Mouse (Mus musculus): ENCODE results near the gene Scand1. TPM values are rescaled to one million over a fixed set of nuclear protein-coding genes. Genes with fewer than 3 reads are reported as not detected.

Gene Scand1
- polyA plus RNA-seq, 1 experiment from 2014 or later, result 84.0 TPM

GRCm38 (mm10) chr2:156298458-156298857 lies 14.0 kb downstream of the Scand1 start:
- Histone ChIP-seq H3K27ac (ENCODE audit: low read depth, low read length) (no peak overlapping the region), H3K4me1 (ENCODE audit: control insufficient read depth, insufficient read depth, low read depth, low read length) (no peaks in the 10 kb centered on the region), H3K9me3 (ENCODE audit: control insufficient read depth, low read length) (no peaks in the 10 kb centered on the region), H3K27me3 (replicated peaks; ENCODE audit: control insufficient read depth, insufficient read depth, low read length) (no peaks in the 10 kb centered on the region), H3K36me3 (ENCODE audit: control insufficient read depth, insufficient read depth, low read length) (peaks cover 35% of the 10 kb centered on the region), H3K9ac (ENCODE audit: low read depth, low read length) (no peak overlapping the region), H3K4me3 (ENCODE audit: low read length) (no peak overlapping the region), H3K4me2 (ENCODE audit: low read length) (no peak overlapping the region)
- 92% methylated on average over 7 of the region's 7 CpGs for WGBS
- ATAC-seq, result no peak

GRCm38 (mm10) chr2:156297653-156298052 lies 14.9 kb downstream of the Scand1 start:
- Histone ChIP-seq H3K9ac (ENCODE audit: low read depth, low read length) (no peak overlapping the region; the same call in 1 of the 2 replicates), H3K4me2 (ENCODE audit: low read length) (no peak overlapping the region), H3K9me3 (ENCODE audit: control insufficient read depth, low read length) (no peaks in the 10 kb centered on the region), H3K4me1 (ENCODE audit: control insufficient read depth, insufficient read depth, low read depth, low read length) (no peaks in the 10 kb centered on the region), H3K27me3 (replicated peaks; ENCODE audit: control insufficient read depth, insufficient read depth, low read length) (no peaks in the 10 kb centered on the region), H3K36me3 (ENCODE audit: control insufficient read depth, insufficient read depth, low read length) (peaks cover 33% of the 10 kb centered on the region), H3K27ac (ENCODE audit: low read depth, low read length) (no peak overlapping the region), H3K4me3 (ENCODE audit: low read length) (no peak overlapping the region)
- WGBS, result 91% methylated on average over 3 of the region's 3 CpGs
- ATAC-seq, result no peak

- Histone ChIP-seq H3K27me3 (replicated peaks; ENCODE audit: control insufficient read depth, insufficient read depth, low read length) (no peaks in the 10 kb centered on the region), H3K9me3 (ENCODE audit: control insufficient read depth, low read length) (no peaks in the 10 kb centered on the region), H3K4me2 (ENCODE audit: low read length) (no peak overlapping the region), H3K27ac (ENCODE audit: low read depth, low read length) (no peak overlapping the region), H3K4me3 (ENCODE audit: low read length) (no peak overlapping the region), H3K36me3 (ENCODE audit: control insufficient read depth, insufficient read depth, low read length) (peaks cover 28% of the 10 kb centered on the region), H3K9ac (ENCODE audit: low read depth, low read length) (no peak overlapping the region), H3K4me1 (ENCODE audit: control insufficient read depth, insufficient read depth, low read depth, low read length) (no peaks in the 10 kb centered on the region)
- no peak for ATAC-seq
- WGBS, result 92% methylated on average over 3 of the region's 3 CpGs
Measured at GRCm38 (mm10) chr2:156296190-156296589, 16.3 kb downstream of the Scand1 start.

GRCm38 (mm10) chr2:156295601-156296063 lies 16.9 kb downstream of the Scand1 start:
- no peak overlapping the region for H3K27ac ChIP-seq (ENCODE audit: low read depth, low read length)
- H3K4me2 ChIP-seq (ENCODE audit: low read length), result no peak overlapping the region
- ATAC-seq, result no peak
- H3K4me3 ChIP-seq (ENCODE audit: low read length), result no peak overlapping the region
- H3K27me3 ChIP-seq (replicated peaks; ENCODE audit: control insufficient read depth, insufficient read depth, low read length), result no peaks in the 10 kb centered on the region
- H3K9ac ChIP-seq (ENCODE audit: low read depth, low read length), result no peak overlapping the region
- peaks cover 24% of the 10 kb centered on the region for H3K36me3 ChIP-seq (ENCODE audit: control insufficient read depth, insufficient read depth, low read length)
- no peaks in the 10 kb centered on the region for H3K4me1 ChIP-seq (ENCODE audit: control insufficient read depth, insufficient read depth, low read depth, low read length)
- H3K9me3 ChIP-seq (ENCODE audit: control insufficient read depth, low read length), result no peaks in the 10 kb centered on the region
- 100% methylated on average over 2 of the region's 2 CpGs for WGBS

- no peak for ATAC-seq
- H3K4me1 ChIP-seq (ENCODE audit: control insufficient read depth, insufficient read depth, low read depth, low read length), result no peaks in the 10 kb centered on the region
- H3K4me2 ChIP-seq (ENCODE audit: low read length), result no peak overlapping the region
- WGBS, result 84% methylated on average over 1 of the region's 1 CpGs
- no peaks in the 10 kb centered on the region for H3K27me3 ChIP-seq (replicated peaks; ENCODE audit: control insufficient read depth, insufficient read depth, low read length)
- no peak overlapping the region for H3K4me3 ChIP-seq (ENCODE audit: low read length)
- H3K27ac ChIP-seq (ENCODE audit: low read depth, low read length), result no peak overlapping the region
- no peak overlapping the region for H3K9ac ChIP-seq (ENCODE audit: low read depth, low read length)
- no peaks in the 10 kb centered on the region for H3K9me3 ChIP-seq (ENCODE audit: control insufficient read depth, low read length)
- peaks cover 12% of the 10 kb centered on the region for H3K36me3 ChIP-seq (ENCODE audit: control insufficient read depth, insufficient read depth, low read length)
Measured at GRCm38 (mm10) chr2:156291998-156292397, 20.5 kb downstream of the Scand1 start.

- no peak for ATAC-seq
- no peak overlapping the region for H3K27ac ChIP-seq (ENCODE audit: low read depth, low read length)
- H3K36me3 ChIP-seq (ENCODE audit: control insufficient read depth, insufficient read depth, low read length), result peaks cover 3% of the 10 kb centered on the region
- H3K4me1 ChIP-seq (ENCODE audit: control insufficient read depth, insufficient read depth, low read depth, low read length), result no peaks in the 10 kb centered on the region
- no peaks in the 10 kb centered on the region for H3K27me3 ChIP-seq (replicated peaks; ENCODE audit: control insufficient read depth, insufficient read depth, low read length)
- WGBS, result 80% methylated on average over 2 of the region's 2 CpGs
- H3K9ac ChIP-seq (ENCODE audit: low read depth, low read length), result no peak overlapping the region
- H3K4me2 ChIP-seq (ENCODE audit: low read length), result no peak overlapping the region
- H3K4me3 ChIP-seq (ENCODE audit: low read length), result no peak overlapping the region
- H3K9me3 ChIP-seq (ENCODE audit: control insufficient read depth, low read length), result no peaks in the 10 kb centered on the region
Measured at GRCm38 (mm10) chr2:156289552-156290160, 22.8 kb downstream of the Scand1 start.

- H3K9ac ChIP-seq (ENCODE audit: low read depth, low read length), result no peak overlapping the region
- H3K4me3 ChIP-seq (ENCODE audit: low read length), result no peak overlapping the region
- no peak overlapping the region for H3K4me2 ChIP-seq (ENCODE audit: low read length)
- H3K9me3 ChIP-seq (ENCODE audit: control insufficient read depth, low read length), result no peaks in the 10 kb centered on the region
- H3K27ac ChIP-seq (ENCODE audit: low read depth, low read length), result no peak overlapping the region
- H3K27me3 ChIP-seq (replicated peaks; ENCODE audit: control insufficient read depth, insufficient read depth, low read length), result no peaks in the 10 kb centered on the region
- ATAC-seq, result no peak
- no peaks in the 10 kb centered on the region for H3K4me1 ChIP-seq (ENCODE audit: control insufficient read depth, insufficient read depth, low read depth, low read length)
- H3K36me3 ChIP-seq (ENCODE audit: control insufficient read depth, insufficient read depth, low read length), result no peaks in the 10 kb centered on the region; the same call in 1 of the 2 replicates
- 95% methylated on average over 2 of the region's 2 CpGs for WGBS
Measured at GRCm38 (mm10) chr2:156288222-156288621, 24.3 kb downstream of the Scand1 start.

GRCm38 (mm10) chr2:156286733-156287132 lies 25.8 kb downstream of the Scand1 start:
- no peak for ATAC-seq
- Histone ChIP-seq H3K27me3 (replicated peaks; ENCODE audit: control insufficient read depth, insufficient read depth, low read length) (no peaks in the 10 kb centered on the region), H3K9ac (ENCODE audit: low read depth, low read length) (no peak overlapping the region), H3K4me2 (ENCODE audit: low read length) (no peak overlapping the region), H3K4me3 (ENCODE audit: low read length) (no peak overlapping the region), H3K27ac (ENCODE audit: low read depth, low read length) (no peak overlapping the region), H3K4me1 (ENCODE audit: control insufficient read depth, insufficient read depth, low read depth, low read length) (no peaks in the 10 kb centered on the region), H3K9me3 (ENCODE audit: control insufficient read depth, low read length) (no peaks in the 10 kb centered on the region), H3K36me3 (ENCODE audit: control insufficient read depth, insufficient read depth, low read length) (no peaks in the 10 kb centered on the region; the same call in 1 of the 2 replicates)
- WGBS, result over 99% methylated on average over 4 of the region's 4 CpGs

- no peaks in the 10 kb centered on the region for H3K4me1 ChIP-seq (ENCODE audit: control insufficient read depth, insufficient read depth, low read depth, low read length)
- no peaks in the 10 kb centered on the region; the same call in 1 of the 2 replicates for H3K36me3 ChIP-seq (ENCODE audit: control insufficient read depth, insufficient read depth, low read length)
- no peak overlapping the region for H3K4me3 ChIP-seq (ENCODE audit: low read length)
- H3K27me3 ChIP-seq (replicated peaks; ENCODE audit: control insufficient read depth, insufficient read depth, low read length), result no peaks in the 10 kb centered on the region
- H3K9ac ChIP-seq (ENCODE audit: low read depth, low read length), result no peak overlapping the region
- no peak overlapping the region for H3K27ac ChIP-seq (ENCODE audit: low read depth, low read length)
- H3K4me2 ChIP-seq (ENCODE audit: low read length), result no peak overlapping the region
- no peak for ATAC-seq
- WGBS, result 80% methylated on average over 2 of the region's 2 CpGs
- H3K9me3 ChIP-seq (ENCODE audit: control insufficient read depth, low read length), result no peaks in the 10 kb centered on the region
Measured at GRCm38 (mm10) chr2:156285161-156285560, 27.3 kb downstream of the Scand1 start.

Measured in hindbrain, embryonic 16.5 days (tissue).